Mouse (Mus musculus): ENCODE measurements around the gene Cyp2u1. TPM values are rescaled to one million over a fixed set of nuclear protein-coding genes. Genes with fewer than 3 reads are reported as not detected.

The Cyp2u1 gene
- total RNA-seq, 2 experiments from 2014 or later = 16.0 to 17.3 TPM

- intact Hi-C loops (cut with DNase I) = no loop called here
- H3K27ac ChIP-seq = no peak overlapping the region
- no peak for TF ChIP-seq CTCF (IDR thresholded peaks at IDR 0.05)
- H3K4me3 ChIP-seq = no peak overlapping the region
- DNase-seq (ENCODE audit: extremely low spot score in 1 of 2, low spot score in 2 of 2) = no peak
Observed at GRCm38 (mm10) chr3:131327189-131327588, 24.2 kb upstream of the Cyp2u1 start.

GRCm38 (mm10) chr3:131326637-131327036 is 23.6 kb upstream of the Cyp2u1 start:
- intact Hi-C loops (cut with DNase I) = no loop called here
- TF ChIP-seq CTCF (IDR thresholded peaks at IDR 0.05) = no peak; the same call in 1 of the 2 replicates
- Histone ChIP-seq H3K27ac (no peak overlapping the region), H3K4me3 (no peak overlapping the region)
- no peak for DNase-seq (ENCODE audit: extremely low spot score in 1 of 2, low spot score in 2 of 2)

- DNase-seq (ENCODE audit: extremely low spot score in 1 of 2, low spot score in 2 of 2) = no peak
- Histone ChIP-seq H3K27ac (no peak overlapping the region), H3K4me3 (no peak overlapping the region)
- intact Hi-C loops (cut with DNase I) = no loop called here
- TF ChIP-seq CTCF (IDR thresholded peaks at IDR 0.05) = no peak
Observed at GRCm38 (mm10) chr3:131322081-131322815, 19.2 kb upstream of the Cyp2u1 start.

- H3K4me3 ChIP-seq = no peak overlapping the region
- intact Hi-C loops (cut with DNase I) = loop anchor here (1.0 to 2.0 kb wide), 2 partner anchors 205 to 232 kb away; no protein-coding TSS in a partner anchor
- TF ChIP-seq CTCF (IDR thresholded peaks at IDR 0.05) = peak; percentile 92
- no peak overlapping the region for H3K27ac ChIP-seq
- DNase-seq (ENCODE audit: extremely low spot score in 1 of 2, low spot score in 2 of 2) = peak; percentile 72 to 73
Observed at GRCm38 (mm10) chr3:131320184-131320583, 17.2 kb upstream of the Cyp2u1 start.

- Histone ChIP-seq H3K4me3 (no peak overlapping the region), H3K27ac (no peak overlapping the region)
- no peak for DNase-seq (ENCODE audit: extremely low spot score in 1 of 2, low spot score in 2 of 2)
- no peak for TF ChIP-seq CTCF (IDR thresholded peaks at IDR 0.05)
- intact Hi-C loops (cut with DNase I) = no loop called here
Observed at GRCm38 (mm10) chr3:131318211-131318610, 15.2 kb upstream of the Cyp2u1 start.

GRCm38 (mm10) chr3:131317126-131317525 is 14.1 kb upstream of the Cyp2u1 start:
- no peak for DNase-seq (ENCODE audit: extremely low spot score in 1 of 2, low spot score in 2 of 2)
- no peak for TF ChIP-seq CTCF (IDR thresholded peaks at IDR 0.05)
- intact Hi-C loops (cut with DNase I) = no loop called here
- Histone ChIP-seq H3K4me3 (no peak overlapping the region), H3K27ac (no peak overlapping the region)

- H3K4me3 ChIP-seq = no peak overlapping the region
- TF ChIP-seq CTCF (IDR thresholded peaks at IDR 0.05) = no peak
- DNase-seq (ENCODE audit: extremely low spot score in 1 of 2, low spot score in 2 of 2) = no peak
- intact Hi-C loops (cut with DNase I) = no loop called here
- no peak overlapping the region for H3K27ac ChIP-seq
Observed at GRCm38 (mm10) chr3:131315957-131316510, 13.0 kb upstream of the Cyp2u1 start.

- no peak overlapping the region for H3K27ac ChIP-seq
- intact Hi-C loops (cut with DNase I) = no loop called here
- DNase-seq (ENCODE audit: extremely low spot score in 1 of 2, low spot score in 2 of 2) = no peak
- H3K4me3 ChIP-seq = no peak overlapping the region
- no peak for TF ChIP-seq CTCF (IDR thresholded peaks at IDR 0.05)
Observed at GRCm38 (mm10) chr3:131312340-131312739, 9.3 kb upstream of the Cyp2u1 start.

GRCm38 (mm10) chr3:131310572-131310971 is 7.5 kb upstream of the Cyp2u1 start:
- intact Hi-C loops (cut with DNase I) = no loop called here
- H3K27ac ChIP-seq = no peak overlapping the region
- DNase-seq (ENCODE audit: extremely low spot score in 1 of 2, low spot score in 2 of 2) = no peak
- H3K4me3 ChIP-seq = no peak overlapping the region
- TF ChIP-seq CTCF (IDR thresholded peaks at IDR 0.05) = no peak

- no peak overlapping the region for H3K27ac ChIP-seq
- intact Hi-C loops (cut with DNase I) = no loop called here
- DNase-seq (ENCODE audit: extremely low spot score in 1 of 2, low spot score in 2 of 2) = no peak
- H3K4me3 ChIP-seq = no peak overlapping the region
- no peak for TF ChIP-seq CTCF (IDR thresholded peaks at IDR 0.05)
Observed at GRCm38 (mm10) chr3:131307811-131308210, 4.8 kb upstream of the Cyp2u1 start.

- TF ChIP-seq CTCF (IDR thresholded peaks at IDR 0.05) = no peak
- intact Hi-C loops (cut with DNase I) = no loop called here
- no peak for DNase-seq (ENCODE audit: extremely low spot score in 1 of 2, low spot score in 2 of 2)
- Histone ChIP-seq H3K27ac (no peak overlapping the region), H3K4me3 (no peak overlapping the region)
Observed at GRCm38 (mm10) chr3:131306255-131306654, 3.2 kb upstream of the Cyp2u1 start.

- intact Hi-C loops (cut with DNase I) = no loop called here
- Histone ChIP-seq H3K27ac (peak overlapping the region; percentile 68), H3K4me3 (peak overlapping the region; percentile 96)
- no peak for TF ChIP-seq CTCF (IDR thresholded peaks at IDR 0.05)
- no peak for DNase-seq (ENCODE audit: extremely low spot score in 1 of 2, low spot score in 2 of 2)
Observed at GRCm38 (mm10) chr3:131303320-131303714, 290 bp upstream of the Cyp2u1 start.

GRCm38 (mm10) chr3:131299908-131300307 is 3.1 kb downstream of the Cyp2u1 start:
- DNase-seq (ENCODE audit: extremely low spot score in 1 of 2, low spot score in 2 of 2) = no peak
- intact Hi-C loops (cut with DNase I) = no loop called here
- peak; percentile 91 for TF ChIP-seq CTCF (IDR thresholded peaks at IDR 0.05)
- H3K4me3 ChIP-seq = no peak overlapping the region
- H3K27ac ChIP-seq = no peak overlapping the region

Data from left cerebral cortex, adult 2 months (tissue).